Mouse (Mus musculus) olfactory bulb, adult 2 months (tissue): ENCODE data around the gene Nsg2.

Experiments used
- CTCF ChIP-seq: fragments of 200-500 bp; IDR thresholded peaks from 2 replicates; pipeline ENCODE4 v1.5.1; 2012; ENCODE audit warnings: low read depth, mild to moderate bottlenecking, low read length, moderate library complexity; ENCODE audit not compliant: insufficient read depth
- POLR2A ChIP-seq: fragments of 200-500 bp; IDR thresholded peaks from 2 replicates; pipeline ENCODE4 v1.6.1; 2012; ENCODE audit warnings: mild to moderate bottlenecking, low read depth, low read length, moderate library complexity; ENCODE audit not compliant: insufficient read depth

GRCm38 (mm10) chr11:32057389-32057788, 57.1 kb downstream of the Nsg2 start:
- TF ChIP-seq CTCF (no peak), POLR2A (no peak)
